Mouse (Mus musculus): ENCODE measurements around the gene Dpy19l3. TPM values are rescaled to one million over a fixed set of nuclear protein-coding genes. Genes with fewer than 3 reads are reported as not detected.

Gene Dpy19l3
- polyA plus RNA-seq, 1 experiment from 2014 or later = 35.9 TPM

DNA sequence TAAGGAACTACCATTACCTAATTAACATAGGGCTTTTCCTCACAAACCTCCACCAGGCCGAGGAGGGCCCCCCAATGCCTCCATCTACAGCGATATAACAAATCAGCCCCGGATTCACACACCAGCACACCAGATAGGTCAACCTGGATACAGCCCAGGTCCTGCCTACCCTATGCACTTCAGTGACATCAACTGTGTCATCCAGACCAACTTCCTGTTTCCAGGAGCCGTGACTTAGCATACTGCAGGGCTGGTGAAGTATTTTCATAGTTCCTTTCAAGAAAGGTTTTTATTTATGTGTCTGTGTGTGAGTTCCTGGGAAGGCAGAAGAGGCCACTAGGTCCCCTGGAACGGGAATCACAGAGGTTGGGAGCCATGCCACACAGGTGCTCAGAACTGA lies 43.9 kb downstream of the Dpy19l3 start:
- no peaks in the 10 kb centered on the region for H3K27me3 ChIP-seq (replicated peaks)
- no peak overlapping the region for H3K27ac ChIP-seq
- H3K36me3 ChIP-seq = peaks cover 50% of the 10 kb centered on the region
- no peaks in the 10 kb centered on the region for H3K9me3 ChIP-seq
- WGBS = 88% methylated on average over 5 of the region's 5 CpGs
- no peak overlapping the region for H3K4me2 ChIP-seq (replicated peaks)
- ATAC-seq (ENCODE audit: low FRiP score, low read depth) = no peak
- no peak overlapping the region for H3K4me3 ChIP-seq
- H3K4me1 ChIP-seq = no peaks in the 10 kb centered on the region
- no peak overlapping the region for H3K9ac ChIP-seq

DNA sequence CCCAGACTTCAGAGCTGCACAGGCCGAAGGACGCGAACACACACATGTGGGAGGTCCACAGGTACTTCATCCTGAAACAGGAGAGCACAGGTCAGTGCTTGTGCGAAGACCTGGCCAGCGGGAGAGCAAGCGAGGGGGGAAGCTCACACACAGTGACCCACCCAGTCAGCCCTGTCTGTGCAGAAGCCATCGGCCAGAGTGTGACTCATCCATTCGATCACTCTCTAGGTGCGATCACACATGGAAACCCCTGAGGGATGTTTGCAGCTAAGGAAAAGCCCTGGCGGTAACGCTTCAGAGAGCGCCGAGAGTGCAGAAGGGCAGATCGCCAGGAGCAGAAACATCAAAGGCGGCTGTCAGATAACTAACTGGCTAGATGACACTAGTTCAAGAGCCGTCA lies 46.2 kb downstream of the Dpy19l3 start:
- Histone ChIP-seq H3K4me2 (replicated peaks) (no peak overlapping the region), H3K36me3 (peaks cover 43% of the 10 kb centered on the region), H3K27me3 (replicated peaks) (no peaks in the 10 kb centered on the region), H3K4me3 (no peak overlapping the region), H3K27ac (no peak overlapping the region), H3K9me3 (no peaks in the 10 kb centered on the region), H3K4me1 (no peaks in the 10 kb centered on the region), H3K9ac (no peak overlapping the region)
- WGBS = 94% methylated on average over 16 of the region's 16 CpGs
- no peak for ATAC-seq (ENCODE audit: low FRiP score, low read depth)

DNA sequence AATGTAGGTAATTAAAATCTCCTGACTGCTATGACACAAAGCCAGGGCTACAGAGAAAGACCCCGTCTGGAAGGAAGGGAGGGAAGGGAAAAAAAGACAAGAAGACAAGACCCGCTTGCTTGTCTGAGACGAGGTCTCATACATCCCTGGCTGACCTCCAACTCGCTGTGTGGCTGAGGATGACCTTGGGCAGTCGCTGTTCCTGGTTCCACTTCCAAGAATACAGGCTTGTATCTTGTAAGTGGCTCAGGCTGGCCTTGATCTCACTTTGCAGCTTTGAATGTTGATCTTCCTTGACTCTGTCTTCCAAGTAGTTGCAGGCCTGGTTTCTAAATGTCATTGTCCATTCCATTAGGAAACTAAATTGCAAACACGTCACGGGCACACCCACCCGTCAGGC lies 55.2 kb downstream of the Dpy19l3 start:
- Histone ChIP-seq H3K9ac (no peak overlapping the region), H3K36me3 (peaks cover 37% of the 10 kb centered on the region), H3K4me1 (no peaks in the 10 kb centered on the region), H3K9me3 (no peaks in the 10 kb centered on the region), H3K4me3 (no peak overlapping the region), H3K27me3 (replicated peaks) (no peaks in the 10 kb centered on the region), H3K4me2 (replicated peaks) (no peak overlapping the region), H3K27ac (no peak overlapping the region)
- WGBS = 97% methylated on average over 8 of the region's 8 CpGs
- no peak for ATAC-seq (ENCODE audit: low FRiP score, low read depth)

DNA sequence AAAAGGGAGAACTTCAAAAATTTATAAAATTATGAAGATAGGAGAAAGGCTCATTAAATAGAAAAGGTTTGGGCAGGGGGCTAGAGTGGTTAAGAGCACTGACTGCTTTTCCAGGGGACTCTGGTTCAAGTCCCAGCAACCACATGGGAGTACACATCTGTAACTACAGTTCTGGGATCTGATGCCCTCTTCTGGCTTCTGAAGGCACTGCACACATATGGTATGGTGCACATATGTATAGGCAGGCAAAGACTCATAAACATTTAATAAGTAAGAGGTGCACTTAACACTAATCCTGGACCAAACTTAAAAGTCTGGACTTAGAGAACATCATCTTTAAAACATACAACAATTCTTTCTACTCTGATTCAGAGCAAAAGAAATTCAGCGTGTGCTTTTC lies 56.2 kb downstream of the Dpy19l3 start:
- H3K9me3 ChIP-seq = no peaks in the 10 kb centered on the region
- no peak overlapping the region for H3K9ac ChIP-seq
- 100% methylated on average over 1 of the region's 1 CpGs for WGBS
- no peaks in the 10 kb centered on the region for H3K4me1 ChIP-seq
- peaks cover 30% of the 10 kb centered on the region for H3K36me3 ChIP-seq
- H3K4me2 ChIP-seq (replicated peaks) = no peak overlapping the region
- H3K27ac ChIP-seq = no peak overlapping the region
- ATAC-seq (ENCODE audit: low FRiP score, low read depth) = no peak
- H3K27me3 ChIP-seq (replicated peaks) = no peaks in the 10 kb centered on the region
- no peak overlapping the region for H3K4me3 ChIP-seq

GRCm38 (mm10) chr7:35692641-35693040 lies 61.6 kb downstream of the Dpy19l3 start:
- H3K4me3 ChIP-seq = no peak overlapping the region
- no peaks in the 10 kb centered on the region; the same call in 1 of the 2 replicates for H3K4me1 ChIP-seq
- ATAC-seq (ENCODE audit: low FRiP score, low read depth) = no peak
- peaks cover 40% of the 10 kb centered on the region for H3K36me3 ChIP-seq
- no peak overlapping the region for H3K27ac ChIP-seq
- H3K27me3 ChIP-seq (replicated peaks) = no peaks in the 10 kb centered on the region
- no peaks in the 10 kb centered on the region for H3K9me3 ChIP-seq
- 93% methylated on average over 12 of the region's 12 CpGs for WGBS
- H3K9ac ChIP-seq = no peak overlapping the region
- H3K4me2 ChIP-seq (replicated peaks) = no peak overlapping the region

DNA sequence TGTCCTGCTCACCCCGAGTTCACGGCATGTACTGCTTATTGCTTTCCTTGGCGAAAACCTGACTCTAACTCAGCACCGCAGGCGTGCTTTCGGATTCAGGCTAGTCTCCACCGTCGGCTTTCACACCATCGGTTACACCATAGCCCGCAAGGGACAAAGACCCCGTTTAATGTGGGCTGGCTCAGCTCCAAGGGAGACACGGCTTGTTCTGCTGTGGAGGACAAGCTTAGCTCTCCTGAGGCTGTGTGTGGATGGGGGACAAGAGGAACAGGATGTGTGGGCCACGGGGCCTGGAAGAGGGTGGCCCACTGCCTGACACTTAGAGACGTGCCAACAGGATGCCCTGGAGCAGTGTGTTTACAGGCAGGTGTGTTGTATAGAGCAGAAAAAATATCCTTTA lies 62.1 kb downstream of the Dpy19l3 start:
- no peak overlapping the region for H3K27ac ChIP-seq
- H3K4me2 ChIP-seq (replicated peaks) = no peak overlapping the region
- H3K9ac ChIP-seq = no peak overlapping the region
- H3K36me3 ChIP-seq = peaks cover 40% of the 10 kb centered on the region
- H3K4me1 ChIP-seq = no peaks in the 10 kb centered on the region; the same call in 1 of the 2 replicates
- no peak overlapping the region for H3K4me3 ChIP-seq
- no peak for ATAC-seq (ENCODE audit: low FRiP score, low read depth)
- WGBS = 78% methylated on average over 14 of the region's 14 CpGs
- H3K9me3 ChIP-seq = no peaks in the 10 kb centered on the region
- no peaks in the 10 kb centered on the region for H3K27me3 ChIP-seq (replicated peaks)

DNA sequence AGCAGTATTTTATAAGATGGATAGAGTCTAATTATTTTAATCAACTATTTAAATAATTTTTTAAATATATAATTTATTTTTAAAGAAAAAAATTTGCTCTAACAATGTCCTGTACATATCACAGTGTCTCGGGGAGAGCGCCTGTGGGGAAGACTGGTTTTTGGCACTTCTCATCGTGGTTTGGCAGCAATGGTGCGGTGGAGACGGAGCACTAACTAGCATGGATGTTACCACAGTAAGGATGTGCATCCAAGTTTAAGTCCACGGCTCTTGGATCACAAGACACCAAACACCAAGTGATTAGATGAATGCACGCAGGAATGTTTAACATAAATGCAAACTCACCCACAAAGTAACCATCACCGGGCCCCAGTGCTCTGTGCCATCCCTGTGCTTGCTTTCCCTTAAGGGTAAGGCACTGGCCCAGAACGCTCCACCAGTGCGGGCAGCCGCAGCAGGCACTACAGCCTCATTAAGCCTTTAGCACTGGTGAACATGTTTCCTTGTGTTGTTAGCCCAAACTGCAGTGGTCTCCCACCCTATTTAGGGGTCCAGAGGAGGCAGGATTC lies 65.4 kb downstream of the Dpy19l3 start:
- Histone ChIP-seq H3K27me3 (replicated peaks) (no peaks in the 10 kb centered on the region), H3K9me3 (no peaks in the 10 kb centered on the region), H3K4me2 (replicated peaks) (no peak overlapping the region), H3K27ac (no peak overlapping the region), H3K4me1 (no peaks in the 10 kb centered on the region; the same call in none of the 2 replicates), H3K4me3 (no peak overlapping the region), H3K9ac (no peak overlapping the region), H3K36me3 (peaks cover 31% of the 10 kb centered on the region)
- 93% methylated on average over 11 of the region's 11 CpGs for WGBS
- ATAC-seq (ENCODE audit: low FRiP score, low read depth) = no peak

DNA sequence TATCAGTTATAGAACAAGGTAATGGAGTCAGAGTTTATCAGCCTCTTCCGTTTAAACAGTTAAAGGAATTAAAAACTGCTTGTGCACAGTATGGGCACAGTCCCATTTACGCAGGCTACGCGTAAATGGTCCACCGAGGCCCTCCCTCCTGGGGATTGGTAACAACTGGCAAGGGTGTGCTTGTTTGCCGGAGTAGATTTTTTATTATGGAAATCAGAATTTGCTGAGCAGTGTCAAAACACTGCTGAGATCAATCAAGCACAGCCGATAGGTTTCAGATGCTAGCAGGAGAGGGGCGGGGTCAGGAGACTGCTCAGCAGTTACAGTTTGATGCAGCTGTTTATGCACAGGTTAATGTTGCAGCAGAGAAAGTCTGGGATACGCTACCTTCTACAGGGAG lies 66.0 kb downstream of the Dpy19l3 start:
- Histone ChIP-seq H3K9me3 (no peaks in the 10 kb centered on the region), H3K9ac (no peak overlapping the region), H3K27ac (no peak overlapping the region), H3K4me1 (no peaks in the 10 kb centered on the region; the same call in none of the 2 replicates), H3K4me3 (no peak overlapping the region), H3K36me3 (peaks cover 31% of the 10 kb centered on the region), H3K27me3 (replicated peaks) (no peaks in the 10 kb centered on the region), H3K4me2 (replicated peaks) (no peak overlapping the region)
- ATAC-seq (ENCODE audit: low FRiP score, low read depth) = no peak
- WGBS = 62% methylated on average over 9 of the region's 9 CpGs

DNA sequence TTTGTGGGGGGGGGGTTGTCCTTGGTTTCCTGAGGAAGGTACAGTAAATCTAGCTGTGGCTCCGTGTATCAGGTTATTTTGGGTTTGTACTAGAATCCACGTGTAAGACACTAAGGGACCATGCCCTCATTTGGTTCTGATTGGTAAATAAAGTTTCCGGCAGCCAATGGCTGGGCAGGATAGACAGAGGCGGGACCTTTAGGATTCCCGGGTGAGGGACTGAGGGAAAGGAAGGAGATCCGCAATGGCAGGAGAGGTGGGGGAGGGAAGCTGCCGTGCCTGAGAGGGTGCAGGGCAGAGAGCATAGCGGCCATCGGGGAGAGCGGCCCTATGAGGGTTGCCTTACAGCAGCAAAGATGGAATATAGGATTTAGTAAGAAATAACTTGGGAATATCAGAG lies 67.0 kb downstream of the Dpy19l3 start:
- WGBS = 25% methylated on average over 10 of the region's 10 CpGs
- Histone ChIP-seq H3K27me3 (replicated peaks) (no peaks in the 10 kb centered on the region), H3K27ac (no peak overlapping the region), H3K4me1 (no peaks in the 10 kb centered on the region; the same call in none of the 2 replicates), H3K9me3 (no peaks in the 10 kb centered on the region), H3K4me2 (replicated peaks) (peak overlapping the region; percentile 25), H3K9ac (no peak overlapping the region), H3K36me3 (peaks cover 22% of the 10 kb centered on the region), H3K4me3 (no peak overlapping the region)
- ATAC-seq (ENCODE audit: low FRiP score, low read depth) = no peak; the same call in 1 of the 2 replicates

DNA sequence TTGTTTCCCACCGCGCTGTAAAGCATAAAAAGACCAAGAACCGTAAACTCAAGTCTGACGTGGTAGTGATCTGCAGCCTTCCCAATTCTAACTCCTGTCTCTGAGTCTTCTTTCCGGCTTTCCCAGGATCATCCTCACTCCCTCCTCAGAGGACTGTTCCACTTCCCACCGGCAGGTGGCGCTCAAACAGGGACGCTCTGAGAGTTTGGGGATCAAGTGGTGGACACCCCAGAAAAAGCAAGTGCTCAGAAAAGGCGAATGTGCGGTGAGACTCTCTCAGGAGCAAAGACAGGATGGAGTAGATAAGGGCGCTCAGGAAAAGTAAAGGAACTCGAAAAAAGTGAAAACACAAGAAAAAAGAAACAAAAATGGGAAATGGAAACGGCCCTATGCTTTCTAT lies 67.5 kb downstream of the Dpy19l3 start:
- Histone ChIP-seq H3K4me1 (no peaks in the 10 kb centered on the region; the same call in 1 of the 2 replicates), H3K4me2 (replicated peaks) (peak overlapping the region; percentile 25)

GRCm38 (mm10) chr7:35686216-35686615 lies 68.0 kb downstream of the Dpy19l3 start:
- H3K36me3 ChIP-seq = peaks cover 12% of the 10 kb centered on the region; the same call in 1 of the 2 replicates
- H3K27me3 ChIP-seq (replicated peaks) = no peaks in the 10 kb centered on the region
- no peaks in the 10 kb centered on the region for H3K9me3 ChIP-seq
- no peak overlapping the region for H3K27ac ChIP-seq
- H3K4me2 ChIP-seq (replicated peaks) = no peak overlapping the region
- ATAC-seq (ENCODE audit: low FRiP score, low read depth) = no peak
- no peaks in the 10 kb centered on the region; the same call in 1 of the 2 replicates for H3K4me1 ChIP-seq
- WGBS = 77% methylated on average over 11 of the region's 11 CpGs
- no peak overlapping the region for H3K9ac ChIP-seq
- H3K4me3 ChIP-seq = no peak overlapping the region

More for the DNA sequence above, 67.5 kb downstream of the Dpy19l3 start:
- 27% methylated on average over 13 of the region's 13 CpGs for WGBS
- Histone ChIP-seq H3K9me3 (no peaks in the 10 kb centered on the region), H3K9ac (no peak overlapping the region), H3K4me3 (no peak overlapping the region), H3K27ac (no peak overlapping the region), H3K36me3 (peaks cover 17% of the 10 kb centered on the region; the same call in 1 of the 2 replicates), H3K27me3 (replicated peaks) (no peaks in the 10 kb centered on the region)
- no peak for ATAC-seq (ENCODE audit: low FRiP score, low read depth)

DNA sequence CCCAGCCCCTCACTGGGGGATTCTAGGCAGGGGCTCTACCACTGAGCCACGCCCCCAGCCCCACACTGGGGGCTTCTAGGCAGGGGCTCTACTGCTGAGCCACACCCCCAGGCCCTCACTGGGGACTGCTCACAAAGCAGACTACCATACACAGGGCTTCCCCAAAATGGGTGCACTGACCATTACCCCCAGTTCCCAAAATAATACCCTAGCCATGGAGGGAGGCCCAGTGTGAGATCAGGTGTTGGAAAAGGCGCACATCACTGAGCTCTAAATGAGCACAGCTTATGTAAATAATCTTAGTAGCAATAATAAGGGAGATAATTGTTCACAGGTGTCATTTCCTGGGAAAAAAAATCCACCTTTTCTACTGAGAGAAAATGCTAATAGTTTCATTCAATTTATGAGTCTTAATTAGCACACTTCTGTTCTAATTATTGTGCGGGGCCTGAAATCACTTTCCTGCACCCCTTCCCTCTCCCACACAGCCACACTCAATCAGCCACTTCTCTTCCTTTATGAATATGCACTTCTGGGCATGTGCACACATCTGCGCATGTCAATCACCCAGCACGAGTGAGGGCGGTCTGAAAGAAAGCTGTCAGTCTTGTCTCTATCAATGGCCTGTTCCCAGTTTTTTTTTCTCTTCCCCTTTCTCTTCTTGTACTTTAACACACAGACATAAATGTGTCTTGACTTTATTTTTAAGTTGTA lies 70.7 kb downstream of the Dpy19l3 start:
- H3K9me3 ChIP-seq = no peaks in the 10 kb centered on the region
- H3K4me2 ChIP-seq (replicated peaks) = no peak overlapping the region
- H3K9ac ChIP-seq = no peak overlapping the region
- 87% methylated on average over 6 of the region's 6 CpGs for WGBS
- H3K4me3 ChIP-seq = no peak overlapping the region
- H3K27me3 ChIP-seq (replicated peaks) = no peaks in the 10 kb centered on the region
- H3K36me3 ChIP-seq = no peaks in the 10 kb centered on the region
- ATAC-seq (ENCODE audit: low FRiP score, low read depth) = no peak
- H3K27ac ChIP-seq = no peak overlapping the region
- no peaks in the 10 kb centered on the region; the same call in 1 of the 2 replicates for H3K4me1 ChIP-seq

GRCm38 (mm10) chr7:35681559-35681958 lies 72.7 kb downstream of the Dpy19l3 start:
- Histone ChIP-seq H3K4me1 (no peaks in the 10 kb centered on the region; the same call in 1 of the 2 replicates), H3K4me3 (no peak overlapping the region), H3K9ac (no peak overlapping the region), H3K27me3 (replicated peaks) (no peaks in the 10 kb centered on the region), H3K36me3 (no peaks in the 10 kb centered on the region), H3K4me2 (replicated peaks) (no peak overlapping the region), H3K9me3 (no peaks in the 10 kb centered on the region), H3K27ac (no peak overlapping the region)
- WGBS = 78% methylated on average over 3 of the region's 3 CpGs
- ATAC-seq (ENCODE audit: low FRiP score, low read depth) = no peak

Data from neural tube, embryonic 12.5 days (tissue).